Mouse (Mus musculus): ENCODE data around the gene Olfr1443.

DNA sequence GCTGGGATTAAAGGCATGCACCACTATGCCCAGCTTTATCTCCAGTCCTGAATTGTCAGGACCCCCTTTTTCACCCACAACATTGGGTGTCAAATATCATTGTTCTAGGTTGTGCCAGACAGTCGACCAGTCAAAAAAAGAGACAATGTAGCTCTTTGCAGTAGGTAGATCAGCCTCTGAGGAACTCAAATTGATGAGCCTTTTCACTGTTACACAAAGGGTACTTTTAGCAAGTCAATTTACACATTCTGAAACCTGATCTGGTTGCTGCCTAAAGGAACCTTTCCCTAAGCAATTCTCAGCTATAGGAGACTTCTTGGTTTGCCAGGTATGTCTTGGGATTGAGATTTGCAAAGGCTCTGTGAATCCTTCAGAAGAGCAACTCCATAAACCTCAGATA, 53.1 kb downstream of the Olfr1443 start:
- TF ChIP-seq POLR2A (IDR thresholded peaks at IDR 0.05; ENCODE audit: borderline replicate concordance, extremely low read depth, low read depth, low read length), result no peak
- no peak for TF ChIP-seq CTCF (IDR thresholded peaks at IDR 0.05; ENCODE audit: insufficient read depth, low read length)

Data from lung, adult 2 months (tissue).